Mouse (Mus musculus): ENCODE measurements around the gene Gm45062. TPM values are rescaled to one million over a fixed set of nuclear protein-coding genes. Genes with fewer than 3 reads are reported as not detected.

Gm45062 gene
- polyA plus RNA-seq (2012; rRNA removed): 15.5 and 22.1 TPM in 2 replicates

DNA sequence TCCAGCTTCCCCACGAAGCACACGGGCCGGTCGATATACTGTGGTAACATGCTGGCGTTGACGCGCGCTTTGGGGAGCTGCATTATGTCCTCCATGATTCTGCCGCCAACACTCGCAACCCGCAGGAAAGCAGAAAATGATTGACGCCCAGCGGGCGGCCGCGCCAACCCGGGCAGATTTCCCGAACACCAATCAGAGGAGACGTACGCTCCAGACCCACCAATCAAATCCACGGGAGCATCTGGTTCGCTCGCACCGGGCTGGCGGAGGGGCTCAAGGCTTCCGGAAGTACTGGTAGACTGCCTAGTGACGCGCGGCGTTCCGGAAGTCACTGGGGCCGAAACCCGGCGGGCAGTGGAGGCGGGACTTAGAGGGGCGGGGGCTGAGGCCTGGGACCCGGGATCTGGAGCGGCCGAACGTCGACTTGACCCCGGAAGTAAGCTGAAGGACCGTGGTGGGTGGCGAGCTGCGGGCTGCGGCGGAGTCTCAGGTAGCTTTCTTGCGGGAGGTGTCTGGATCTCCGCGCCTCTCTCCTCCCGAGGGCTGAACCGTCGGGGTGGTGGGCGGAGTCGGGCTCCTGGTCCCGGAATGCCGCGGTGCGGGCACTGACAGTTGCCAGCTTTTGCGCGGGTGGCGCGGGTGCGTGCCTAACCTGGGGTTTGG lies at the start of gene Gm45062, which contains the start of the genes Rpa3 and Umad1:
TSS of gene Gm45062 (plus strand) at position 447 of the 663 bp plus-strand sequence.
TSS of gene Rpa3 (minus strand) at position 170 of the 663 bp plus-strand sequence.
TSS of gene Umad1 (plus strand) at position 285 of the 663 bp plus-strand sequence.
- TF ChIP-seq POLR2A (IDR thresholded peaks at IDR 0.05; ENCODE audit: borderline replicate concordance, extremely low read depth, insufficient read depth, insufficient read length, poor library complexity, severe bottlenecking): peak; percentile 32; the same call in 1 of the 2 replicates
- no peak for TF ChIP-seq CTCF (IDR thresholded peaks at IDR 0.05; ENCODE audit: borderline replicate concordance, extremely low read depth, insufficient read depth, insufficient read length)
- peak; percentile 100 for DNase-seq (ENCODE audit: low read depth)

DNA sequence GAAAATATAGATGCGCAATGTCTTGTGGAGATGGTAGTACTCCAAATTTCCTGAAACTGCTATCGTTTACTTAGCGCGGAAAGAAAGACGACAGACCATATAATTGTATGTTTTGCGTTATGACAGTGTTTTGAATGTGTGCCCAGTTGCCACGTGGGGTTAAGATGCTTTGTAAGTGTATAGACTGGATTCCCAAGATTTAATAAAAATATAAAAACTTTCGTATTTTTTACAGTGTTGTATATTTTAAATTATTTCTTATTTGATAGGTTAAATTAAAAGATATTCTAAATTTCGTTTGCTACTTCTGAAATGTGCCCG lies 49.4 kb upstream of the Gm45062 start:
- DNase-seq (ENCODE audit: low read depth): no peak

DNA sequence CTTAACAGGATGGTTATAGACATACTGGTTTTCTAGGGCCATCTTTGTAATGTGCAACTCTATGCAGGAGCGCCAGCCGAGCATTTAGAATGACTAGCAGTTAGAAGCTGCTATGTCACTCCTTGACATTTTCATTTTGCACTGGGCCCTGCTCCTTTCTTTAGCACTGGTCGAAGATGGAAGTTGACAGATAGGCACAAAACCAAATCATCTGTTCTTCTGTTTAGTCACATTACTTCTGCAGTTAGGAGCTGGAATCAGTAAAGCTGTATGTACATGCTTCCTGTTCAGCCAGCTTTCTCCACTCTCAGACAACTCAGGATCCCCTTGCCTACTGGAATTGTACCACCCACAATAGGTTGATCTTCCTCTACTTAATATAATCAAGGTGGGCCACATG lies 48.6 kb upstream of the Gm45062 start:
- TF ChIP-seq CTCF (IDR thresholded peaks at IDR 0.05; ENCODE audit: borderline replicate concordance, extremely low read depth, insufficient read depth, insufficient read length) (no peak), POLR2A (IDR thresholded peaks at IDR 0.05; ENCODE audit: borderline replicate concordance, extremely low read depth, insufficient read depth, insufficient read length, poor library complexity, severe bottlenecking) (no peak)
- peak; percentile 6 for DNase-seq (ENCODE audit: low read depth)

More for the DNA sequence above, 49.4 kb upstream of the Gm45062 start:
- TF ChIP-seq POLR2A (IDR thresholded peaks at IDR 0.05; ENCODE audit: borderline replicate concordance, extremely low read depth, insufficient read depth, insufficient read length, poor library complexity, severe bottlenecking) (no peak), CTCF (IDR thresholded peaks at IDR 0.05; ENCODE audit: borderline replicate concordance, extremely low read depth, insufficient read depth, insufficient read length) (no peak)

DNA sequence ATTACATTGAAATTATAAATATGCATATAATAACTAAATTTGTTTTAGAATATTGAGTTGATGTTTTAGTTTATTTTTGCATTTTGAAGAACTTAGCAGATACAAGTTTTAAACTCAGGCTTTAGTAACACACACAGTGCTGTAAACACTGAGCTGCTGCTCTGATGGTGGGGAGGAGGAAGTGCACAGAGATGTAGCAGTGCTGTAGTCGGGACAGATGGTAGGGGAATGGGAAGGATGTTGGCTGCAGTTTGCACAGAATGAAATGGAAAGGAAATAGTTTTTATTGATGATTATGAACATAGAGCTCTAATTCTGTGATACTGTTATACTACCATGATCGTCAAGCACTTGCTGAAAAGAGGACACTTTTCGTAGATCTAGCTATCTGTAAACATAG lies 32.2 kb upstream of the Gm45062 start:
- no peak for TF ChIP-seq POLR2A (IDR thresholded peaks at IDR 0.05; ENCODE audit: borderline replicate concordance, extremely low read depth, insufficient read depth, insufficient read length, poor library complexity, severe bottlenecking)
- no peak for DNase-seq (ENCODE audit: low read depth)

- no peak for TF ChIP-seq POLR2A (IDR thresholded peaks at IDR 0.05; ENCODE audit: borderline replicate concordance, extremely low read depth, insufficient read depth, insufficient read length, poor library complexity, severe bottlenecking)
- no peak for TF ChIP-seq CTCF (IDR thresholded peaks at IDR 0.05; ENCODE audit: borderline replicate concordance, extremely low read depth, insufficient read depth, insufficient read length)
- DNase-seq (ENCODE audit: low read depth): no peak
Observed at GRCm38 (mm10) chr6:8228596-8228995, 30.7 kb upstream of the Gm45062 start.

DNA sequence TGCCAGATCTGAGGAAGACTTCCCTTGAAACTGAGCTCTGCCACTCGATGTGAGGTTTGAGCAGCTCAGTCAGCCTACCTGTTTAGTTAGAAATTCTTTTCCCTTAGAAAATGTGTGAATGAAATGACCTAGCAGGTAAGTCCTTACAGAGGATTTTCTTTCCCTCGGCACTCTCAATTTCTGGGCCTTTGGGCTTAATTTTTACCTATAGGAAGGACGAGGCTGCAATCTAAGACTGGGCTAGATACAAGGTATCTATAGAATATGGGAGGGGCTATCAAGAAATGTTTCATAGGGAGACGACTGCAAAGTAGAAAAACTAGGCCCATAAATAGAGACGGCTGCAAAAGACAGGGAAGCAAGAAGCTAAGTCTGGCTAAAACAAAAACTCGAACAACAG lies 934 bp upstream of the Gm45062 start:
- DNase-seq (ENCODE audit: low read depth): no peak
- no peak for TF ChIP-seq POLR2A (IDR thresholded peaks at IDR 0.05; ENCODE audit: borderline replicate concordance, extremely low read depth, insufficient read depth, insufficient read length, poor library complexity, severe bottlenecking)

DNA sequence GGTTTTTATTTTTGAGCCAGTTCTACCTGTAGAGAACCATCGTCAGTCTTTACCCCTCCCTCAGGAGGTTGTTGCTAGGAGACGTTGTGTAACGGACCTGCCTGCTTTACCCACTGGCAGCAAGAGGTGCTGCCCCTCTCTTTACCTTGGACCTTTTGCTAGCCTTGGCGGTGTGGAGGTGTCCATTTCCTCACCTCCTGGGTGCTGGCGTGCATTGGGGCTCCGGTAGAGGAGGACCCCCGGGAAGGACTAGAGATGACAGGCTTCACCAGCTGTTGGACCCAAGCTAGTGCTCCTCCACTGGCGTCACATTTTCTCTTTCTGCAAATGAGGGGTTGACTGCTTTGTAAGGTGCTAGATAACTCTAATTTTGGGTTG lies 406 bp downstream of the Gm45062 start:
- DNase-seq (ENCODE audit: low read depth): no peak
- TF ChIP-seq POLR2A (IDR thresholded peaks at IDR 0.05; ENCODE audit: borderline replicate concordance, extremely low read depth, insufficient read depth, insufficient read length, poor library complexity, severe bottlenecking) (no peak), CTCF (IDR thresholded peaks at IDR 0.05; ENCODE audit: borderline replicate concordance, extremely low read depth, insufficient read depth, insufficient read length) (no peak)

DNA sequence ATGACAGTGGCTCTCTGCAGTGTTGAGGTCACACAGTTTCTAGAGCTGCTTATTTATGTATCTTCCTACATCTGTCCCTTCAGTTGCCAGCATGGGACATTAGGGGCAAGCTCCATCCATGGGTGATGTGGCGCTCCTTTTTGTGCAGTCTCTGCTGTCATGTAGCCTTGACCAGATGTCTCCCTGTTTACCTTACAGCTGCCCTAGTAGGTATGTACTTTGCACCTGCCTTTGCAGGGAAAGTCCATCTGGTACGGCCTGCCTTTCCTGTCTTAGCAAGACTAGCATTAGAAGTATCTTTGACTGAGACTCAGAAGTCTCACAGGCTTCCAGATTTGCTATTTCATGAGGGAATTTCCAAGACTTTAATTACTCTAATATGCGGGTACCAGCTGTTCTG lies 11.8 kb downstream of the Gm45062 start:
- no peak for TF ChIP-seq POLR2A (IDR thresholded peaks at IDR 0.05; ENCODE audit: borderline replicate concordance, extremely low read depth, insufficient read depth, insufficient read length, poor library complexity, severe bottlenecking)
- no peak for TF ChIP-seq CTCF (IDR thresholded peaks at IDR 0.05; ENCODE audit: borderline replicate concordance, extremely low read depth, insufficient read depth, insufficient read length)
- no peak for DNase-seq (ENCODE audit: low read depth)

- no peak for TF ChIP-seq POLR2A (IDR thresholded peaks at IDR 0.05; ENCODE audit: borderline replicate concordance, extremely low read depth, insufficient read depth, insufficient read length, poor library complexity, severe bottlenecking)
- TF ChIP-seq CTCF (IDR thresholded peaks at IDR 0.05; ENCODE audit: borderline replicate concordance, extremely low read depth, insufficient read depth, insufficient read length): peak; percentile 67; the same call in 1 of the 2 replicates
- peak; percentile 66 for DNase-seq (ENCODE audit: low read depth)
Observed at GRCm38 (mm10) chr6:8274387-8275054, 15.3 kb downstream of the Gm45062 start.

DNA sequence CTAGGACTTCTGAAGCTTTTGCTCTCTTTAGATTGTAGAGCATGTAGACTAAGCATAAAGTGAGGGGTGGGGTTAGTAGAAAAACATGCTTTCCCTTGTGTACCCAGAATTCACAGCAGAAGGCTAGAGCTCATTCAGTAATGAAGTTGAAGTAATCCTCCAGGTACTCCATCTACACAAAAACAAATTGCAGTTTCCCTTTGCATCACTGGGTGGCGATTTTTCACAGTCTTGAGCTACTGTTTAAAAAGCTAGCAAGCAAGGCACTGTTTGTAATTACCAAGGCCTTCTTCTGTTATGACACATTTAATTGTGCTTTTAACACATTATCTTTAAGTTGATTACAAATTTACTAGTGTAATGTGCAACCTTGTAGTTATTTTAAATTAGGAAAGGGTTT lies 15.8 kb downstream of the Gm45062 start:
- peak; percentile 88 for DNase-seq (ENCODE audit: low read depth)
- TF ChIP-seq CTCF (IDR thresholded peaks at IDR 0.05; ENCODE audit: borderline replicate concordance, extremely low read depth, insufficient read depth, insufficient read length) (peak; percentile 46; the same call in 1 of the 2 replicates), POLR2A (IDR thresholded peaks at IDR 0.05; ENCODE audit: borderline replicate concordance, extremely low read depth, insufficient read depth, insufficient read length, poor library complexity, severe bottlenecking) (no peak)

- TF ChIP-seq CTCF (IDR thresholded peaks at IDR 0.05; ENCODE audit: borderline replicate concordance, extremely low read depth, insufficient read depth, insufficient read length) (no peak), POLR2A (IDR thresholded peaks at IDR 0.05; ENCODE audit: borderline replicate concordance, extremely low read depth, insufficient read depth, insufficient read length, poor library complexity, severe bottlenecking) (no peak)
- no peak for DNase-seq (ENCODE audit: low read depth)
Observed at GRCm38 (mm10) chr6:8276431-8276830, 17.2 kb downstream of the Gm45062 start.

GRCm38 (mm10) chr6:8278426-8279002 lies 19.3 kb downstream of the Gm45062 start:
- TF ChIP-seq CTCF (IDR thresholded peaks at IDR 0.05; ENCODE audit: borderline replicate concordance, extremely low read depth, insufficient read depth, insufficient read length): peak; percentile 43; the same call in 1 of the 2 replicates
- TF ChIP-seq POLR2A (IDR thresholded peaks at IDR 0.05; ENCODE audit: borderline replicate concordance, extremely low read depth, insufficient read depth, insufficient read length, poor library complexity, severe bottlenecking): no peak
- DNase-seq (ENCODE audit: low read depth): no peak

Data from brain, embryonic 14.5 days (tissue).